Mouse (Mus musculus): ENCODE results near the gene Hnrnpa1.

Hnrnpa1 gene

GRCm38 (mm10) chr15:103241071-103242018, 1.1 kb downstream of the Hnrnpa1 start:
- peak; percentile 48 for DNase-seq (ENCODE audit: low read depth, low spot score)

- DNase-seq (ENCODE audit: low read depth, low spot score): peak; percentile 50
These were observed 2.7 kb downstream of the Hnrnpa1 start for GRCm38 (mm10) chr15:103242885-103243284.

GRCm38 (mm10) chr15:103245616-103246015, 5.4 kb downstream of the Hnrnpa1 start:
- DNase-seq (ENCODE audit: low read depth, low spot score): peak; percentile 48

- DNase-seq (ENCODE audit: low read depth, low spot score): peak; percentile 45
These were observed 7.0 kb downstream of the Hnrnpa1 start for GRCm38 (mm10) chr15:103247078-103247781.

- peak; percentile 66 for DNase-seq (ENCODE audit: low read depth, low spot score)
These were observed 7.7 kb downstream of the Hnrnpa1 start for GRCm38 (mm10) chr15:103247782-103248400.

- peak; percentile 71 for DNase-seq (ENCODE audit: low read depth, low spot score)
These were observed 8.4 kb downstream of the Hnrnpa1 start for GRCm38 (mm10) chr15:103248401-103249313.

- DNase-seq (ENCODE audit: low read depth, low spot score): peak; percentile 59
These were observed 9.3 kb downstream of the Hnrnpa1 start for GRCm38 (mm10) chr15:103249511-103249910.

GRCm38 (mm10) chr15:103250195-103250740, 10.0 kb downstream of the Hnrnpa1 start:
- peak; percentile 92 for DNase-seq (ENCODE audit: low read depth, low spot score)

- peak; percentile 75 for DNase-seq (ENCODE audit: low read depth, low spot score)
These were observed 11.4 kb downstream of the Hnrnpa1 start for GRCm38 (mm10) chr15:103251595-103251994.

- DNase-seq (ENCODE audit: low read depth, low spot score): peak; percentile 46
These were observed 12.4 kb downstream of the Hnrnpa1 start for GRCm38 (mm10) chr15:103252660-103253059.

- no peak for DNase-seq (ENCODE audit: low read depth, low spot score)
These were observed 13.1 kb downstream of the Hnrnpa1 start for GRCm38 (mm10) chr15:103253352-103253751.

GRCm38 (mm10) chr15:103255169-103255568, 14.9 kb downstream of the Hnrnpa1 start:
- DNase-seq (ENCODE audit: low read depth, low spot score): peak; percentile 55

GRCm38 (mm10) chr15:103256210-103256986, 16.2 kb downstream of the Hnrnpa1 start:
- no peak for DNase-seq (ENCODE audit: low read depth, low spot score)

- peak; percentile 46 for DNase-seq (ENCODE audit: low read depth, low spot score)
These were observed 17.8 kb downstream of the Hnrnpa1 start, which contains the start of gene Nfe2 for GRCm38 (mm10) chr15:103257790-103258728. Gene Nfe2 (minus strand): TSS chr15:103258403.

- DNase-seq (ENCODE audit: low read depth, low spot score): no peak
These were observed 18.9 kb downstream of the Hnrnpa1 start for GRCm38 (mm10) chr15:103259162-103259561.

- no peak for DNase-seq (ENCODE audit: low read depth, low spot score)
These were observed 19.8 kb downstream of the Hnrnpa1 start for GRCm38 (mm10) chr15:103259989-103260388.

- no peak for DNase-seq (ENCODE audit: low read depth, low spot score)
These were observed 24.6 kb downstream of the Hnrnpa1 start for GRCm38 (mm10) chr15:103264794-103265193.

- no peak for DNase-seq (ENCODE audit: low read depth, low spot score)
These were observed 28.7 kb downstream of the Hnrnpa1 start for GRCm38 (mm10) chr15:103268903-103269302.

Measured in ZHBTc4 (cell line).